Mouse (Mus musculus): ENCODE measurements at regions not wholly inside any gene's neighbourhood (a gene's known extent, or its start where the extent isn't known, plus 50 kb on each side); places are given as distances from the start of the nearest gene placed in this dataset.

GRCm38 (mm10) chr9:120628794-120629560, 57.7 kb downstream of the Rpl14 start:
- Histone ChIP-seq H3K27me3 (ENCODE audit: control insufficient read depth, insufficient read depth, low read depth, low read length) (no peaks in the 10 kb centered on the region), H3K9ac (ENCODE audit: low read depth, low read length) (no peak overlapping the region), H3K27ac (ENCODE audit: low read length) (0 out of 2 replicates have a peak overlapping the region, but pooled peaks have one; percentile 5), H3K4me3 (ENCODE audit: low read depth, low read length) (no peak overlapping the region), H3K4me2 (ENCODE audit: low read length) (no peak overlapping the region), H3K4me1 (ENCODE audit: control insufficient read depth, insufficient read depth, low read length) (peaks cover 10% of the 10 kb centered on the region), H3K36me3 (ENCODE audit: control insufficient read depth, insufficient read depth, low read length) (no peaks in the 10 kb centered on the region), H3K9me3 (replicated peaks; ENCODE audit: control insufficient read depth, low read length, poor library complexity, severe bottlenecking) (no peaks in the 10 kb centered on the region)
- WGBS, result 35% methylated on average over 10 of the region's 12 CpGs
- no peak for ATAC-seq

- H3K9me3 ChIP-seq (replicated peaks; ENCODE audit: control insufficient read depth, low read length, poor library complexity, severe bottlenecking), result no peaks in the 10 kb centered on the region
- no peak overlapping the region for H3K9ac ChIP-seq (ENCODE audit: low read depth, low read length)
- H3K4me2 ChIP-seq (ENCODE audit: low read length), result no peak overlapping the region
- H3K4me3 ChIP-seq (ENCODE audit: low read depth, low read length), result no peak overlapping the region
- peaks cover 10% of the 10 kb centered on the region for H3K4me1 ChIP-seq (ENCODE audit: control insufficient read depth, insufficient read depth, low read length)
- no peaks in the 10 kb centered on the region for H3K36me3 ChIP-seq (ENCODE audit: control insufficient read depth, insufficient read depth, low read length)
- WGBS, result 75% methylated on average over 11 of the region's 11 CpGs
- ATAC-seq, result no peak
- no peaks in the 10 kb centered on the region for H3K27me3 ChIP-seq (ENCODE audit: control insufficient read depth, insufficient read depth, low read depth, low read length)
- H3K27ac ChIP-seq (ENCODE audit: low read length), result no peak overlapping the region
Observed at GRCm38 (mm10) chr9:120629609-120630008, 58.4 kb downstream of the Rpl14 start.

GRCm38 (mm10) chr9:120632821-120633220, 61.6 kb downstream of the Rpl14 start:
- H3K27ac ChIP-seq (ENCODE audit: low read length), result no peak overlapping the region
- H3K36me3 ChIP-seq (ENCODE audit: control insufficient read depth, insufficient read depth, low read length), result no peaks in the 10 kb centered on the region
- peaks cover 10% of the 10 kb centered on the region for H3K4me1 ChIP-seq (ENCODE audit: control insufficient read depth, insufficient read depth, low read length)
- no peak overlapping the region for H3K4me3 ChIP-seq (ENCODE audit: low read depth, low read length)
- 56% methylated on average over 10 of the region's 10 CpGs for WGBS
- no peaks in the 10 kb centered on the region for H3K9me3 ChIP-seq (replicated peaks; ENCODE audit: control insufficient read depth, low read length, poor library complexity, severe bottlenecking)
- no peak overlapping the region for H3K4me2 ChIP-seq (ENCODE audit: low read length)
- H3K9ac ChIP-seq (ENCODE audit: low read depth, low read length), result no peak overlapping the region
- H3K27me3 ChIP-seq (ENCODE audit: control insufficient read depth, insufficient read depth, low read depth, low read length), result no peaks in the 10 kb centered on the region
- no peak for ATAC-seq

GRCm38 (mm10) chr9:120642656-120643055, 71.4 kb downstream of the Rpl14 start:
- H3K4me1 ChIP-seq (ENCODE audit: control insufficient read depth, insufficient read depth, low read length), result peaks cover 6% of the 10 kb centered on the region
- ATAC-seq, result no peak
- 78% methylated on average over 4 of the region's 4 CpGs for WGBS
- no peak overlapping the region for H3K9ac ChIP-seq (ENCODE audit: low read depth, low read length)
- no peaks in the 10 kb centered on the region; the same call in 1 of the 2 replicates for H3K9me3 ChIP-seq (replicated peaks; ENCODE audit: control insufficient read depth, low read length, poor library complexity, severe bottlenecking)
- H3K36me3 ChIP-seq (ENCODE audit: control insufficient read depth, insufficient read depth, low read length), result no peaks in the 10 kb centered on the region
- no peak overlapping the region for H3K27ac ChIP-seq (ENCODE audit: low read length)
- no peaks in the 10 kb centered on the region for H3K27me3 ChIP-seq (ENCODE audit: control insufficient read depth, insufficient read depth, low read depth, low read length)
- no peak overlapping the region for H3K4me2 ChIP-seq (ENCODE audit: low read length)
- no peak overlapping the region for H3K4me3 ChIP-seq (ENCODE audit: low read depth, low read length)

- no peak overlapping the region for H3K9ac ChIP-seq (ENCODE audit: low read depth, low read length)
Observed at GRCm38 (mm10) chr9:120643371-120643770, 72.1 kb downstream of the Rpl14 start.

GRCm38 (mm10) chr9:120645776-120646175, 74.5 kb downstream of the Rpl14 start:
- H3K27me3 ChIP-seq (ENCODE audit: control insufficient read depth, insufficient read depth, low read depth, low read length), result no peaks in the 10 kb centered on the region
- H3K36me3 ChIP-seq (ENCODE audit: control insufficient read depth, insufficient read depth, low read length), result no peaks in the 10 kb centered on the region
- no peak overlapping the region for H3K9ac ChIP-seq (ENCODE audit: low read depth, low read length)
- ATAC-seq, result no peak
- peaks cover 6% of the 10 kb centered on the region for H3K4me1 ChIP-seq (ENCODE audit: control insufficient read depth, insufficient read depth, low read length)
- no peak overlapping the region for H3K27ac ChIP-seq (ENCODE audit: low read length)
- H3K9me3 ChIP-seq (replicated peaks; ENCODE audit: control insufficient read depth, low read length, poor library complexity, severe bottlenecking), result no peaks in the 10 kb centered on the region; the same call in 1 of the 2 replicates
- 99% methylated on average over 10 of the region's 10 CpGs for WGBS
- H3K4me2 ChIP-seq (ENCODE audit: low read length), result no peak overlapping the region
- no peak overlapping the region for H3K4me3 ChIP-seq (ENCODE audit: low read depth, low read length)

More at GRCm38 (mm10) chr9:120643371-120643770, 72.1 kb downstream of the Rpl14 start:
- no peak overlapping the region for H3K4me2 ChIP-seq (ENCODE audit: low read length)
- ATAC-seq, result no peak
- H3K27ac ChIP-seq (ENCODE audit: low read length), result no peak overlapping the region
- no peaks in the 10 kb centered on the region for H3K27me3 ChIP-seq (ENCODE audit: control insufficient read depth, insufficient read depth, low read depth, low read length)
- peaks cover 6% of the 10 kb centered on the region for H3K4me1 ChIP-seq (ENCODE audit: control insufficient read depth, insufficient read depth, low read length)
- H3K9me3 ChIP-seq (replicated peaks; ENCODE audit: control insufficient read depth, low read length, poor library complexity, severe bottlenecking), result no peaks in the 10 kb centered on the region; the same call in 1 of the 2 replicates
- WGBS, result 78% methylated on average over 3 of the region's 3 CpGs
- no peaks in the 10 kb centered on the region for H3K36me3 ChIP-seq (ENCODE audit: control insufficient read depth, insufficient read depth, low read length)
- H3K4me3 ChIP-seq (ENCODE audit: low read depth, low read length), result no peak overlapping the region

- no peak overlapping the region for H3K4me2 ChIP-seq (ENCODE audit: low read length)
- WGBS, result 68% methylated on average over 10 of the region's 10 CpGs
- no peak for ATAC-seq
- no peak overlapping the region for H3K4me3 ChIP-seq (ENCODE audit: low read depth, low read length)
- no peaks in the 10 kb centered on the region for H3K27me3 ChIP-seq (ENCODE audit: control insufficient read depth, insufficient read depth, low read depth, low read length)
- H3K27ac ChIP-seq (ENCODE audit: low read length), result peak overlapping the region; percentile 18; the same call in 1 of the 2 replicates
- no peaks in the 10 kb centered on the region; the same call in 1 of the 2 replicates for H3K9me3 ChIP-seq (replicated peaks; ENCODE audit: control insufficient read depth, low read length, poor library complexity, severe bottlenecking)
- peaks cover 6% of the 10 kb centered on the region for H3K4me1 ChIP-seq (ENCODE audit: control insufficient read depth, insufficient read depth, low read length)
- H3K9ac ChIP-seq (ENCODE audit: low read depth, low read length), result no peak overlapping the region
- H3K36me3 ChIP-seq (ENCODE audit: control insufficient read depth, insufficient read depth, low read length), result no peaks in the 10 kb centered on the region
Observed at GRCm38 (mm10) chr9:120646806-120647667, 75.8 kb downstream of the Rpl14 start.

GRCm38 (mm10) chr9:120647668-120647955, 76.4 kb downstream of the Rpl14 start:
- H3K4me3 ChIP-seq (ENCODE audit: low read depth, low read length), result no peak overlapping the region
- 90% methylated on average over 7 of the region's 7 CpGs for WGBS
- no peak overlapping the region for H3K4me2 ChIP-seq (ENCODE audit: low read length)
- no peaks in the 10 kb centered on the region; the same call in 1 of the 2 replicates for H3K9me3 ChIP-seq (replicated peaks; ENCODE audit: control insufficient read depth, low read length, poor library complexity, severe bottlenecking)
- H3K27me3 ChIP-seq (ENCODE audit: control insufficient read depth, insufficient read depth, low read depth, low read length), result no peaks in the 10 kb centered on the region
- no peak for ATAC-seq
- peaks cover 6% of the 10 kb centered on the region for H3K4me1 ChIP-seq (ENCODE audit: control insufficient read depth, insufficient read depth, low read length)
- no peaks in the 10 kb centered on the region for H3K36me3 ChIP-seq (ENCODE audit: control insufficient read depth, insufficient read depth, low read length)
- no peak overlapping the region for H3K27ac ChIP-seq (ENCODE audit: low read length)
- no peak overlapping the region for H3K9ac ChIP-seq (ENCODE audit: low read depth, low read length)

GRCm38 (mm10) chr9:120652733-120653132, 81.5 kb downstream of the Rpl14 start:
- H3K9ac ChIP-seq (ENCODE audit: low read depth, low read length), result no peak overlapping the region; the same call in 1 of the 2 replicates
- H3K36me3 ChIP-seq (ENCODE audit: control insufficient read depth, insufficient read depth, low read length), result no peaks in the 10 kb centered on the region
- no peaks in the 10 kb centered on the region for H3K9me3 ChIP-seq (replicated peaks; ENCODE audit: control insufficient read depth, low read length, poor library complexity, severe bottlenecking)
- 64% methylated on average over 14 of the region's 14 CpGs for WGBS
- H3K27me3 ChIP-seq (ENCODE audit: control insufficient read depth, insufficient read depth, low read depth, low read length), result no peaks in the 10 kb centered on the region
- H3K4me2 ChIP-seq (ENCODE audit: low read length), result no peak overlapping the region
- H3K4me3 ChIP-seq (ENCODE audit: low read depth, low read length), result no peak overlapping the region
- peaks cover 10% of the 10 kb centered on the region; the same call in 1 of the 2 replicates for H3K4me1 ChIP-seq (ENCODE audit: control insufficient read depth, insufficient read depth, low read length)
- H3K27ac ChIP-seq (ENCODE audit: low read length), result peak overlapping the region; percentile 40; the same call in 1 of the 2 replicates
- no peak for ATAC-seq
